Mouse (Mus musculus) neutrophil, adult 5-6 weeks (primary cell): ENCODE data around the gene Ifit1. TPM values are rescaled to one million over a fixed set of nuclear protein-coding genes. Genes with fewer than 3 reads are reported as not detected.

Experiments
- ATAC-seq: fragments of 151-379, 151-347 bp; 2 replicates; pipeline ENCODE4 v1.8.0; 2017; ENCODE audit warnings: mild to moderate bottlenecking, moderate TSS enrichment; ENCODE audit not compliant: insufficient number of reproducible peaks, poor library complexity, low FRiP score, severe bottlenecking; ENCODE audit errors: extremely low read depth
- total RNA-seq: library from RNA; stranded (forward); fragments of 200-1000 nt; gene quantifications from 2 replicates; pipeline ENCODE4 v1.2.3, GENCODE M21; 2017

Ifit1 gene
- total RNA-seq, 1 experiment from 2014 or later = 36.0 TPM

DNA sequence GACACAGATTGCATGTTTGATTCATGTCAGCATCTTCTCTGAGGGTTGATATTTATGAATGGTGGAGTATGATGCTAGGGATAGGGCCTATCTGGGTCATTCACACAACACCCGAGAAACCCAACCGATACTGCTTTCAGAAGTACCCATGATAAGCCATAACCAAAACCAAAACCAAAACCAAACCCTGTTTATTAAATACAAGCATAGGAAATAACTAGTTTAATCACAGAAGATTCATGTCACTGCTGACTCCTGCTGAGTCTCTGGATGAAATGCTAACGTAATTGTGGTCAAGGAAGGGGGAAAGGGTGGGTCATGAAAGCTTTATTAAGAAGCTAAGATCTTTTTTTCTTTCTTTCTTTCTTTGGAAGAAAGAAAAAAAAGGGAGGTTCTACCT is 9.6 kb downstream of the Ifit1 start:
- ATAC-seq = no peak

DNA sequence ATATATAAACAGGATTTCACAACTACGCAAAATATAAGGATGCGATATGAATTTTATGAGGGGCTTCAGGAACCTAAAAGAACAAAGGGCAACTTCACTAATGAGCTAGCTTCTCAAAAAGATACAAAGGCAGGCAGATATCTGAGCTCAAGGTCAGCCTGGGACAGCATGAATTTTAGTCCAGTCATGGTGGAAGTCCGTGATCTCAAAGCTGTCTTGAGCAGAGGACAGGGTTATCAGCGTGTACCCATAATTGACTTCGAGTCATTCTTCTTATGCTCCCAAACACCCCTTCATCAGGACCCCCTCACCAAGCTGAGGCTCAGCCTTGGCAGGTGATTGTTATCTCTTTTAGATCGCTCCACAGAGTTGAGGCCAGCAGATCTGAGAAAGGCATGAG is 10.3 kb downstream of the Ifit1 start:
- ATAC-seq = no peak

DNA sequence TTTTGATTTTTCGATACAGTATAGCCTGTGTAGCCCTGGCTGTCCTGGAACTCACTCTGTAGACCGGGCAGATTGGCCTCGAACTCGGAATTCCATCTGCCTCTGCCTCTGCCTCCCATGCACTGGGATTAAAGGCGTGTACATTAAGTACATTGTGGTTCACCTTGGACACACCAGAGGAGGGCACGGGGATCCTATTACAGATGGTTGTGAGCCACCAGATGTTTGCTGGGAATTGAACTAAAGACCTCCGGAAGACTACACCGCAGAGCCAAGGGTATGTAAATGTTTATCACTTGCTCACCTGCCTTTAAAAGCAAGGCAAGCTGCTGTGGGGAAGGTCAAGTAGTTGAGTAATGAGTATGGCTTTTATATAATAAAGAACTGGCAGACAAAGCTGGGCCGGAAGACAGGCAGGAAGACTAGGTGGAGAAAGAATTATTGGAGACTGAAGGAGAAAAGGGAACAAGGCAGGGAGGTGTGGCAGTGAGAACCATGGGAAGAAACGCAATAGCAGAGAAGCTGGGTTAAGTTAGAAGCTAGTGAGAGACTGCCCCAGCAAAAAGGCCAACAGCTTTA is 14.6 kb downstream of the Ifit1 start:
- ATAC-seq = no peak

DNA sequence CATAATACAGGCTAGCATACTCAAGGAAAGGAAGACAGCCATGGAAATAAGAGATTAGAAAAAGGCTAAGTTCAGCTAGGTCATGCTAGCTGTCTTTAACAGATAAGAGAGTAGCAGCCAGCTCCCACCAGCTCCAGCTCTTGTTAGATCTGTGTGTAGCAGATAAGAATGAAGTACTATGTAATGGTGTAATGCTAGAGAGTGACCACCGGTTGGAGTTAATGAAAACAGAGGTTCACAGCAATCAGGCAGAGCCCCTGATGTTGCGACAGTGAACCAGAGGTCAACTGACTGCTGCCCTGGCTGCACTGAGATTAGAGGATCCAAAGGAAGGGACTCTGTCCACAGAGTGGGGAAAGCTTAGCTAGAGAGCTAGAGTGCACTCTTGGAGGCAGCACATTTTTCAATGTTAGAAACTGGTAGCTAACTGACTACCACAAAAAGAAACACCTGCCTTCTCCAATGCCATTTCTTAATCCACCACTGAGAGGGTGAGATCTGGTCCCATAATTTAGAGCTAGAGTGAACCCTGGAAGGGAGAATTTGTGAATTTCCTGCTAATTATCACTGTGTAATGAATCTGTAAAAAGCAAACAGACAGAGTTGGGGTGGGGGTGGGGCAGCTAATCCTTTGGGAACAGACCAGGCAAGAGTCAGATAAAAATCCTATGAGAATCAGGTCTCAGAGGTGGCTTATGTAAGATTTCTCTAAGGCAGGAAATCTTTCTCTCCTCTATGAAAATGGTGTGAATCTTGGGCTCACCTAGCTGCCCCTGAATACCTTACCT is 16.0 kb downstream of the Ifit1 start:
- no peak for ATAC-seq

DNA sequence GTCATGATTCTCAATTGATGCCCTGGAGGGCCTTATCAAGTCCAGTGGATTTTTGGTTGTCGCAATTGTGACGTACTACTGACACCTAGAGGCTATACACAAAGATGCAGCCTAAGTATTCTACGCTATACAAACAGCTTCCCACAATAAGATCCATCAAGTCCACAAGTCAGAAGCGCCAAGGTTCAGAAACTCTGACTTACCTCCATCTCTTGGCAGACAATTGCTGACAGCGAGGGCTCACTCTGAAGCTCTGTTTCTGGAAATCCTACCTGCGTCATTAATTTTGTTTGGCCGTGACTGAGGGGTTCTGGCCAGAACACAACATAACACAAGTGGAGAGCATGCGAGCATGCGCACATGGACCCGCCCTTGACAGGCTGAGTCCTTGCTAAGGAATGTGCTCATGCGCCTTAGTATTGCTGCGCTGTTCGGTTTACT is 21.4 kb downstream of the Ifit1 start:
- peak; percentile 81; the same call in 1 of the 2 replicates for ATAC-seq

DNA sequence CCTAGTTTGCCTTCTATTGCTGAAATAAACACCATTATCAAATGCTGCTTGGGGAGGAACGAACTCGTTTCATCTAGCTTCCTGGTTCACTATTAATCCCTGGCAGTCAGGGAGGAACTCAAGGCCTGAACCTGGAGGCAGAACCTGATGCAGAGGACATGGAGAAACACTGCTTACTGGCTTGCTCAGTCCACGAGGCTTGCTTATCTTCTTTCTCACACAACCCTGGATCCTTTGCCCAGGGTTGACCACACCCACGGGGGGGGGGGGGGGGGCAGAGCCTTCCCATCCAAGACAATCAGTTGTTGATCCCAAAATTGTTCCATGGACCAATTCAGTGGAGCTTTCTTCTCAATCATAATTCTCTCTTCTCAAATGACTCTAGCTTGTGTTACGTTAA is 22.1 kb downstream of the Ifit1 start:
- no peak for ATAC-seq

DNA sequence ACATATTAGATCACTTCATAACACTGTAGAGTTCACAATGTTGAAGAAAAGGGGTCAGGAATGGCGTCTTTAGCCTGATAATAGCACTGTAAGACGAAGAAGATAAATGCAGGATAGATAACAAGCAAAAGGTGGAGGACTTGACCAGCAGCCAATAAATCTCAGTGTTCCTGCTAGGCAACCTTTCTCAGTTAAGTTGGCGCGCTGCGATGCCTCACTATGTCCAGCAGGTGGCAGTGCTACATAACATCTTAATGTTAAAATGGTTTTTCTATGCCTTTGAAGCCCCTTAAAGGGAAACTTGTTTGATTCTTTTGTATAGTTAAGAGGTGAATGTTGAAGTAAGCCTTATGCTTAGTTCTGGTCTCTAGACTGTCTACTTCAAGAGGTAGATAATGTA is 25.5 kb downstream of the Ifit1 start:
- ATAC-seq = peak; percentile 72

DNA sequence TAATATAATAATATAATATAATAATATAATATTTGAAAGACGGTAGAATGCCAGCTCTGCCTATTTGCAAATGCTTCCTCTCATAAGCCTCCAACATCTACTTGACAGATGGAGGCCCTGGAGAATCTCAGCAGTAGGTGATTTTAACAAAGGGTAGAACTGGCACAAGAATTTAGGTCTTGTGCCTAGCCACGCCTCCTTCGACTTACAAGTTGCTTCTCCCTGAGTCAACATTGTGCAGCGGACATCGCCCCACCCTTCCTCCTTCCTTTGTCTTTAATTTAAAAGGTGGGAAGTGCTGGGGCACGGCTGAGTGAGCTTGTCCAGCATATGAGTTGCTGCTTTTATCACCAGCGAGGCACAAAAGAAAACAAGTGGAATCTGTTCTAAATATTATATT is 32.8 kb downstream of the Ifit1 start:
- ATAC-seq = no peak

DNA sequence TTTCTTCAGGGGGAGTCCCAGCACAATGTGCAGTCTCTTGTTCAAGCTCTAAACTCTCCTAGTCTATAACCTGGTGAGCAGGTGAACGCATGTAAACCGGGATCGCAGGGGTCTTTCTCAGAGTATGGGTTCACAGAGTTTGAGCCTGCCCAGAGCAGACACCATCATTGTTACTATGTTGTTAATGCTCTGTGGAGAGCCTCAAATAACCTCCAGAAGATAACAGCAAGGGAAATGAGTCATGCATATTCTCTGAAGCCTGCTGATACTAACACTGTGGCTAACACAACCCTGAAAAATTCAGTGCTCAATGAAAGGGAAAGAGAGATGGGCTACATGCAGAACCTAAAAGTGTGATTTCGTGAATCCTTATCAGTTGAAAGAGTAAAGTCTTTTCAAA is 37.8 kb downstream of the Ifit1 start:
- ATAC-seq = no peak

DNA sequence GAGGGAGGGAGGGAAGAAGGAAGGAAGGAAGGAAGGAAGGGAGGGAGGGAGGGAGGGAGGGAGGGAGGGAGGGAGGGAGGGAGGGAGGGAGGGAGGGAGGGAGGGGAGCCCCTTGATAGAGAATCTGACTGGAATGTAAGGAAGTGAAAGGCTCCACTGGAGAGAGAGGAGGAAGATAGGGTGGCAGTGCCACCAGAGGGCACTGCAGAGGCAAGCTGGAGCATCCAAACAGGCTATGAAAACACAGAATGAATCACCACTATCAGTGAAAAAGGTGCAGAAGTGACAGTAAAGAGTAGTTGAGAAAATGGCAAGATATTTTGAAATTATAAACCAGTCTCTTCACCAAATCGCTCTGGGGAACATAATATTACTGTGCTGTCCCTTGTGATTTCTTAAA is 44.2 kb downstream of the Ifit1 start:
- peak; percentile 88 for ATAC-seq

DNA sequence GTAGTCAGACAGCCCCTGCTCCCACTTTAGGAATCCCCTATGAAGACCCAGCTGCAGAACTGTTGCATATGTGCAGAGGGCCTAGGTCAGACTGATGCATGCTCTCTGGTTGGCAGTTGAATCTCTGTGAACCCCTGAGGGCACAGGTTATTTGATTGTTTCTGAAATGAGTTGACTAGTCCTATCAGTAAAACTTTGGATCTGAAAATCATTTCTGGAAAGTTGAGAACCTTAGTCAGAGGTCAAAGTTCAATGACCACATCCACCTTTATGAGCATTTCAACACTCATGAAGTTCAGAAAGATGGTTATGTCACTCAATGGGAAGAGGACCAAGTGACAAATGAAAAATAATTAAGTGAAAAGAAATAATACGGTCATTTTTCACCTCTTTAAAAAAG is 44.9 kb downstream of the Ifit1 start:
- no peak for ATAC-seq

DNA sequence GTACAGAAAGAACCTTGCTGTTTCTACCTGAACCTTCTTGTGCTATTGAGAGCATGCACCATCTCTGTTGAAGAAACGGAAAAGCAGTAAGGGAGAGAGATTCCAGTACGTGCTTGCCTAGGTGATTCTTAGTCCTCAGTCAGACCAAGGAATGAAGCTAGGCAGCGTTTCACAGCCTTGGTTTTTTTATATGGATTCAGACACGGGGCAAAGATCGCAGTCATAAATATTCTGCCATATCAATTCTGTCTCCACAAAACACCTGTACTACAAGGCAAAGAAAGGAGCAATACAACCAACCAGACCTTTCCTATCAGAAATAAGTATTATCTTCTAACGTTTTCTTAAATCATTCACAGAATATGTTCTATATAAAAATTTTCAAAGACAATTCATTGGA is 50.7 kb downstream of the Ifit1 start:
- ATAC-seq = no peak

DNA sequence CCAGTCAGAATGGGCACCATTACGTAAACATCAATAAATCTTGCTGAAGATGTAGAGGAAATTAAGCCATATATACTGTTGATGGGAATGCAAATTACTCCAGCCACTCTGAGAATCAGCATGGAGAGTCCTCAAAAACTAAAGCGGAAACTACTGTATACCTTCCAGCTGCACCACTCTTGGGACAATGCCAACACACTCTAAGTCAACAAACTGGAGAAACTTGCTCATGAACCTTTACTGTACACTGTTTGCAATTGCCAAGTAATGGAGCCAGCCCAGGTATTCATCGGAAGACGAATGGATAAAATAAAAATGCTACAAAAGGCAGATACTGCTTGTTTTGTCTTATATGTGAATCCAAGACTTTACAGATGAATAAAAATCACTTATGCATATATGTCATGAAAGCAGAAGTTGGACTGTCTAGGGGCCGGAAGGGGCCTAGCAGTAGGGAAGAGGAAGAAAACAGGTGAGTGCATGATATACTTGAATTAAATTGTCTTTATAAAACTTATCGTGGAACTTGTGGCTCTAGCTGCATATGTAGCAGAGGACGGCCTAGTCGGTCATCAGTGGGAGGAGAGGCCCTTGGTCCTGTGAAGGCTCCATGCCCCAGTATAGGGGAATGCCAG is 55.8 kb downstream of the Ifit1 start:
- ATAC-seq = peak; percentile 70; the same call in 1 of the 2 replicates

DNA sequence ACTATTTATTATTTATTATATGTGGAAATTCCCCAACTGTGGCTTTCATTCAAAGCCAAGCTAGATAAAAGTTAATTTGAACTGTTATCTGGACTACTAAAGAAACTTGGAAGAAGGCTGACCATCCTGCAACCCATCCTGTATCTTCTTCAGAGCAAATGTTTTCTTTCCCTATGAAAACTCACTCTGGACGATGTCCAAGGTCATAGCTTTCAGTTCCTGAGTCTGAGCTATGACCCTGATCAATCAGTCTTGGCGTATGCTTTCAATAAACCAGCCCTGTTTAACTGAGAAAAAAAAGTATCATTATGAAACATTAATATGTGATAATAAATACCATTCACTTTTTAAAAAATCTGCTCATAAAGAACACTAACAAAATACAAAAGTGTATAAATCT is 56.8 kb downstream of the Ifit1 start:
- no peak for ATAC-seq

DNA sequence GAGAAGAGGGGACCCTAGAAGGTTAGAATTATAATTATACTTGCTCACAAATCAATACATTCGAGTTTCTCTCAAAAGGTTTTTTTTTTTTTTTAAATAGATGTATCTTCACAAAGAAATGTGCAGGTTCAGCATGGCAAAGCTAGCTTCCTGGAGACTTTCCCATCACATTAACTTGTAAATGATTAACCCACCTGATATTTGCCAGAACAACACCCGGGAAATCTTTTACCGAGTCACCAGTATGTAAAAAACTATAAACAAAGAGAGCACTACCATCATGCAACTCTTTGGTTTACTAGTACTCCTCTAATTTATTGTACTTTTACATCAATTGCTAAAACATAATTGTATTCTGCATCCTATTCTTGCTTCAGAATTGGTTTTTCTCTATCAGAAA is 57.8 kb downstream of the Ifit1 start:
- ATAC-seq = no peak

DNA sequence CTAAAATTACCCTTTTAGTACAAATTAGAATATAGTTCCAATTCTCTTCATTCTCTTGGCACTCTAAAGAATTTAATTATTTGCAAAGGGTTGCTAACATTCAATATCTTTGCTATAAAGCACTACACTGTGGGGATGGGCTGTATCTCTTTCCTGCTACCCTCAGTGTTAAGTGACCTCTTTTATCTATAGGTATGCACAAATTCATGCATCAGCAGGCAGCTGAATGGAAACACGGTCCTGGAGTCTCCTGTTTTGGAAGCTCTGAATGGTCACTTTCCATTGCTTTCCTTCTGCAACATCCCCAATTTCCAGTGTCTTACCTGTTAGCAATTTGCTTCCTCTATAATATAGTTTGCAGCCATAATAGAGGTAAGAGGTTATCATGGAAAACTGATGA is 58.2 kb downstream of the Ifit1 start:
- no peak for ATAC-seq

DNA sequence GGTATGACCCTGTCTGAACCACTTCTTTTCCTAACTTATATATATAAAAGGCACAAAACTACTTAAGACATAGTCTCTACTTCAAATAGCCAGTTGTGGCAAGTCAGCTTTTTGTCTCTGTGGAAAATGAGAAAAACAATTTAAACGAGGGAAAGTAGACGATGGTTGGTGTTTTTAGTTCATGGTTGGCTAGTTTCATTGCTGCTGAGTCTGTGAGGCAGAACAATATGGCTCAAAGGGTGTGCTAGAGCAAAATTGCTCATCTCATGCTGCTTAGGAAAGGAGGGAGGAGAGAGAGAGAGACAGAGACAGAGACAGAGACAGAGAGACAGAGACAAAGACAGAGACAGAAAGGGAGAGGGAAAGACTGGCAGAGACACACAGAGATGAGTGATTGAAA is 58.6 kb downstream of the Ifit1 start:
- ATAC-seq = no peak
